Mouse (Mus musculus) G1E-ER4 (cell line): ENCODE results near the gene Angel1. TPM values are rescaled to one million over a fixed set of nuclear protein-coding genes. Genes with fewer than 3 reads are reported as not detected.

Experiments
- GATA1 ChIP-seq: IDR thresholded peaks from one replicate; pipeline ENCODE4 v1.8.0; 2012; ENCODE audit warnings: low read length, inconsistent platforms
- polyA plus RNA-seq: library from polyadenylated mRNA; stranded (reverse); fragments of >175 nt; gene quantifications from 2 replicates; pipeline ENCODE4 v1.2.3, GENCODE M21; 2012

Angel1 gene
- 1.1 and 1.7 TPM in 2 replicates for polyA plus RNA-seq

DNA sequence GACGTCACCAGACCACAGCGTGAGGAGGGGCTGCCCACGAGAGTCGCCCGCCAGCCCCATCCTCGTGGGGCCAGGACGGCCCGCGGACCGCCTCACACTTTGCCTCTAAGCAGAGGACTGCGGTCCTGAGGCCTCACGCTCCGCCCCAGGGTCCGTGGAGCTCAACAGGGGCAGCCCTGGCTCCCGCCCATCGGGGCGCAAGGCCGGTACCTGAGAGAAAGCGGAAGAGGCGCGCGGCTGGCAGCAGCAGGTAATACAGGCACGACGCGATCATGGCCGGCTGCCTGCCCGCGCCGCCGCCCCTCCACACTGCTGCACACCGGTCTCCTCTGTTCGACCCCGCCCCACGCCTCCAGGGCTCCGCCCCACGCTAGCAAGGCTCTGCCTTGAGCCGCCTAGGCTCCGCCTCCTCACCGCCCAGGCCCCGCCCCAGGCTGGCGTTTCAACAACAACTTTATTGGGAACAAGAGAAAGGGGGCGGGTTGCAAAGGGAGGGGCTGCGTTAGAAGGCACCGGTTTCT, at the start of gene Angel1:
TSS of gene Angel1 (minus strand) at position 341 of the 521 bp plus-strand sequence.
- no peak for TF ChIP-seq GATA1

DNA sequence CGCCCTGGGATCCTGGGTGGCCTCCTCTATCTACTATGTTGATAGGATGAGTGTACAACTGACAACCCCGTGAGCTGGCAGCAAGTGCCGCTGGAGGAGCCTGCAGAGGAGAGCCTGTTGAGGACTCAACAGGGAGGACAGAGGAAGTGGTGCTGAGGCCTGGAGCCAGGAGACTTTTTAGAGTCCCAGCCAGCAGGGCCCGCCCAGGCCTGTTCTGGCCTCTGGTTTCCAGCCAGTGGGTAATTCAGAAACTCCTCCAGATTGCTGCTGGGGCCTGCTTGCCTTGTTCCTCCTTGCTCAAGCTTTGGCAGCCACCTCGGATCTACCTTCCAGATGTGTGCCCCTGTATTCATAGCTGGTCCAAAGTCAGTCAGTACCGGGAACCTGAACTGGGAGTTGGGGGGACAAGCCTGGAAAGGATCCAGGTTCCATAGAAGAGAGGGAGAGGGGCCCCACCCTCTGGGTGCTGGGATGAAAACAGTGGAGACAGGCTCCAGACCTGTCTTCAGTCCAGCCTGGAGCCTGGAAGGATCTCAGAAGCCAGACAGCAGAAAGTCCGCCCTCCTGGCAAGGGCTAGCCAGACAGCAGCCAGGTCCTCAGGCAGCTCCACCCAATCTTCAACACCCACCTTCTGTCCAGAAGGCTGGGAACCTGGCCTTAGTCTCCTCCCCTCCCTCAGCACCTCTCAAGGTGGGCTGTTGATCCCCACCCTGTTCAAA, 49.5 kb upstream of the Angel1 start:
- no peak for TF ChIP-seq GATA1

DNA sequence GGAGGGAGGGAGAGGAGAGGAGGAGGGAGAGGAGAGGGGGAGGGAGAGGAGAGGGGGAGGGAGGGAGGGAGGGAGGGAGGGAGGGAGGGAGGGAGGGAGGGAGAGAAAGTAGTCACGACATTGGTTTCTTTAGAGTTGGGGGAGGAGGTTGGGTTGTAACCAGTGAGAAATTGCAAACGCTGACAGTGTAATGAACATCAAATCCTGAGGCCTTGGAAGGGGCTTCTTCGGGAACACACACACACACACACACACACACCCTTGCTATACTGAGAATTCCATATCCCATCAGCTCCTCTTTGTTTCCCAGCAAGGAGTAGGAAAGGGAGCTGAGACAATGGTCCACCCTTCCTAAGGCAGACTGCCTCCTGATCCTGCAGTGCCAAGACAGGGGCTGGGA, 46.3 kb upstream of the Angel1 start:
- no peak for TF ChIP-seq GATA1

DNA sequence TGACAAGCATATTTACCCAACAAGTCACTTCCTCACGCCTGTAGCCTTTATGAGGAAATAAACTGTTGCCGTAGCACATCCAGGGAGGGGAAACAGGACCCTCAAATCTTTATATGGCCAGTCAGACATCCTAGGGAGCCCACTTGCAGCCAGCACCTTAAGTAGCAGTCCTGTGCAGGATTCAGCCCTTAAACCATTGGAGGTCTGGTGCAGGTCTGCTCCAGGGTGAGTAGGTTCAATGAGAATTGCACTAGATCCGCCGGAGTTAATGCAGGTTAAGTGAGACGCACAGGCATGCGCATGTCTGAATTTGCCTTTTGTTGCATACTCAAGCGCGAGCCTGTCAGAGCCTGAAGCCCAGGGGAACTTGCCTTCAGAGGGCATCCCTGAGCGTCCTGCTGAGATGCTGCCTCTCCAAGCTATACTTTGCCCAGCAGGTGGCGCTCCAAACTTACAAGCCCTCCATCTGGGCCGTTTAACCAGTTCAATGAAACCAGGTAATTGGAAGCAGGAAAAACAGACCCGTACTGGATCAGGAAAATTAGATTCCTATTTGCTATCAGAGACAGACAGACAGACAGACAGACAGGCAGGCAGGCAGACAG, 45.7 kb upstream of the Angel1 start:
- no peak for TF ChIP-seq GATA1

DNA sequence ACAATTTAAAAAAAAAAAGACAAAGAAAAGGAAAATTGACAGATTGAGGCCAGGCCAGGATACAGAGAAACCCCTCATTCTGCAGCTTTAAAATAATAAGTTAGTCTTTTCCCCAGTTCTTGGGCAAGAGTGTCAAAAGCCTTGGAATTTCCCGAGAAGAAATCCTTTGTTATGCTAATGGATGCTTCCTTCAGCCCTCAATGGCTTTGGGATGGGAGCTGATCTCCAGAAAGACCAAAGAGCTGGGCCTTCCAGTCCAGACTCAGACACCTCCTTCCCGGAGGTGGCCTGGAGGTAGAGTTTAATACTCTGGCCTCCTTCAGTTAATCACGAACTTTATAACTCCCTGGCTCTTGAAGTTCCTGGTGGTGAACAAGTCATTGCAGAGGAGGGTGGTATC, 44.7 kb upstream of the Angel1 start:
- TF ChIP-seq GATA1: no peak

DNA sequence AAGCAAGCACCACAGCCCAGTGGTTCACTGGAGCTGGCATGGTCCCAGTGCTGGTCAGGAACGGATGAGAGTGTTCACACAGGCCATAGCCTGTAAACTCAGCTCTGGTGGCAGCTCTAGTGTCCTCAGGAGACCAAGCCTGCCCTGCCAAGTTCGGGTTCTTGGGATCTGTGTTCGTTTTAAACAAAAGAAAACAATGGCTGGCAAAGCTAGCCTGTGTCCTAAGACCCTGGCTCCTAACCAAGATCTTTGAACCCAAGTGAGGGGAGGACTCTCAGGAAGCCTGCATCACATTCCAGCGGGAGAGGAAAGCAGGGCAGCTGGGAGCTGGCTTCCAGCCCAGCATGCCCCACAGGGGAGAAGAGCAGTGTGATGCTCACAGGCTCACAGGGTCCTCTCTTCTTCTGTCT, 44.0 kb upstream of the Angel1 start:
- no peak for TF ChIP-seq GATA1

DNA sequence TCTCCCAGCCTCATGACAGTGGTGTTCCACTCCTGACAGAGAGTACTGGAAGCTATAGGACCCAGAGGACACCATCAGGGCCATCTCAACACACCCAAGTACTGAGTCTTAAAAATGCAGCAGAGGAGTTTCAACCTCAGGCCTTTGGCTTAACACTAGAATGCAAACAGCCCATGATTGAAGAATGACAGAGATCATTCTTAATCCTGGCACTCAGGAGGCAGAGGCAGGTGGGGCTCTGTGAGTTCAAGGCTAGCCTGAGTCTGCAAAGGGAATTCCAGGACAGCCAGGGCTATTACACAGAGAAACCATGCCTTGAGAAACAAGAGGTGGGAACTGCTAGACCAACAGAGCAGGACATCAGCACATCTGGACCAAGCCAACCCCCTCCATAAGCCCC, 43.6 kb upstream of the Angel1 start:
- no peak for TF ChIP-seq GATA1

DNA sequence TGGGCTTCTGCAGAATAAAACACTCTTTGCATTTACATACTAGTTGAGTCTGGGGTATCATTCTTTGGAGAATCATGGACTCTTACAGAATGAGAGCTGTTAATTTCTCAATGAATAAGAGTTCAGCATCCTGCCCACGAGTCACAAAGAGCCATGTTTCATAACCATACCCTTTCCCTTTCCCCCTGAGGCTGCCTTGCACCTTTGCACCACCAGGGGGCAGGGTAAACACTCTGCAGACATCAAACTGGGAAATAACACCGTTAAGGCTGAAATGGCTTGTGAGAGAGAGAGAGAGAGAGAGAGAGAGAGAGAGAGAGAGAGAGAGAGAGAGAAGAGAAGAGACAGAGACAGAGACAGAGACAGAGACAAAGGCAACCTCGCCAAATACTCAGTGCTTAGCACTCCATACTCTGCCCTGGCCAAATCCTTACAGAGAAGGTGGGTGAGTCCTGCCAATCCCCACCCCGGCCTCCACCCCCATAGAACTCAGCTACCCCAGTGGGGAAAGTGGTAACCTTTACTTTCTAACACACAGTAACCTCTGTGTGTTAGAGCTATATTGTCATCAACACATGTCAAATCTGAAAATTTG, 42.8 kb upstream of the Angel1 start:
- no peak for TF ChIP-seq GATA1

DNA sequence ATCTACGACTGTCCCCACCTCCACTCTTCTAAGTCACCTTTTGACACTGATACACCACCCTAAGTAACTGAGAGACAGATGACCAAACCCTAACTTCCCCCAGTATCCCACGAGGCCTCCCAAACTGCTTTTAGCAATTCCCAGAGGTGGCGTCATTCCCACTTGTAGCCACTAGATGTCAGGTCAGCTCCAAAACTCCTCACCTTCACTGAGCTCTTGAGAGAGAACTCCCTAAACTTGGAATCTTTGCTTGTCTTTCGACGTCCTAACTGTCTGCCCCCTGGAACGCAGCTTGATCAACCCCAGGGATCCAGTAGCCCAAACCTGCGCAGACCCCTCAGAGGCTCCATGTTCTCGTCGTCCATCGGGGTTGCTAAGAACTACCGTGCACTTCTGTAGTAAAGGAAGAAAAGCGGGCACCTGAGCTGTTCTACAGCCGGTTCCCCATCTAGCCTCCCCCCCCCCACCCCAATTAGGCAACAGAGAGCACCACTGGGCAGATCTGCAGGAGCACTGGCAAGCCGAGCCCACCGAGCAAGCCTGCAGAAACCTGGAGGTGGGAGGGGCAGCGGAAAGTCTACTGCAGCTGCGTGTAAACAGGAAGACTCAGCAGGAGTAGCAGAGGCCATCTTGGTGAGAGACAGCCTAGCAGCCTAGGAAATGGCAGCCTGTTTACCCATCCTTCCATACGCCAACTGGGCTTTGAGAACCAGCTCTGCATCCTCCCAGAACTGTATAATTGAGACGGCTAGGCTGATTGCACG, 41.8 kb upstream of the Angel1 start:
- no peak for TF ChIP-seq GATA1

DNA sequence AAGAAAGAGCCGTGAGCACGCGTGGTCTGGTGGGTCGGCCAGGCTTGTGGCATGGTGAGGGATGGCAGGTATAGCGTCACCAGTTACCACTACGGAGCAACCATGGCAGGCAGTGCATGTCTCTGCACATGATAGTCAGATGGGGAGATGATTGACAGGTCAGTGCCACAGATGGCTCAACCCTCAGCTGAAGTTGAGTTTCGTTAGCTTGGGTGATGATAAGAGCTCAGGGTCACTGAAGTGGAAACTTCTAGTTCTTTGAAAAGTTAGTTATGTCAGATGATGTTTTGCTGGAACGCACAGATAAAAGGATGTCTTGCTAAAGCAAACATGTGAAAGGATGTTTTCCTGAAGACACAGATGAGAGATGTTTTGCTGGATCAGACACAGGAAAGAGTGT, 40.2 kb upstream of the Angel1 start:
- peak; percentile 33 for TF ChIP-seq GATA1

DNA sequence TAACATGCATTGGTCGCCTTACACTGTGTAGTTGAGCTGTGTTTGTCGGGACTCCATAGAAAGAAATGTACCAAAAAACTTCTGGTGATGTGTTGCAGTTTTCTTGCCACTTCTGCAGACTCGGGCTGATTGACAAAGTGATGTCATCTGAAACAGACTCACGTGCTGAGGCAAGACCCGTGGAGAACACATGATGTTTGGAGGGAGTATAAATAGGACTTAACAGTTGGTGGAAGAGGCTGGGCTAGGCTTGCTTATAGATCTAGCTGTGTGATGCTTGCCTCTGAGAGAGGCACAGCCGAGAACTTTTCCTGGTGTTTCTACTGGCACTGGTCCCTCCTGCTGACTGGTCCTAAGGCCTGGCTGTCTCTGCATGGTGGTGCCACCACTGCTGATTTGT, 37.8 kb upstream of the Angel1 start:
- TF ChIP-seq GATA1: no peak

DNA sequence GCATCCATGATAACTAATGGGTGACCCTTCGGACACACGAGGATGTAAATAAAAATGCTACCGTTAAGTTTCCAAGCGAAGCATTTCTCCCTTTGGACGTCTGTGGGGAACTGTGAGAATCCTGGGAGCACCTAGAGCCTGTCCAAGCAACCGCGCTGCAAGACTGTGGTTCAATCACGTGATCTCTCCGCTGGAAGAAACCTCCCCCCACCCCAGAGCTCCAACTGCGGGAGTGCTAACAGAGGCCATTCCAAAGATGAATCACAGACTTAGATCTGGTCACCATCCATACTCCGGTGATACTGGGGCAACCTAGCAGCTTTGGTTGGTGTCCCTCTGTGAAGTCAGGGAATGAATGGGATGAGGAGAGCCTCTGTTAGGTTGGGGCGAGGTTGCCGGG, 34.8 kb upstream of the Angel1 start:
- TF ChIP-seq GATA1: no peak

DNA sequence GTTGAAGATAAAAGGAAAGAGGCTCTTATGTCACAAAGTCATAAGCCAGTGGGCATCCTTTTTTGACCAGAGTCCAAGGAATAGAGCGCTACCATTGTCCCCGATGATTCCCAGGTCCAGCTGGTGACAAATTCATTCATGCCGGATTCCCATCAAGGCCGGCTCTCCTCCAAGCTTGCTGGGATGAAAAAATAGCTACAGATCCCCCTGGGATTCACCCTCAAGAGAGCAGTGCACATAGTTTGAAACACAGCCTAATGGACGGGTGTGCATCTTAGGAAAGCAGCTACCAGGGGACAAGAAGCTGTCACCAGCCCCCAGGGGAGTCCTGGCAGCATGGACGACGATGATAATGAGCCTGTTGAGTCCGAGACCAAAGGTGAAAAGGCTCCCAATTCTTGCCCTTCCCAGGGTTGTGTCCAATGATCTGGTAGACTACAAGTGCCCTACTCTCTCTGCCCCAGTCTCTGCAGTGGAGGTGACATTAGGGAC, 8.1 kb upstream of the Angel1 start, which contains the start of gene Lrrc74a:
TSS of gene Lrrc74a (plus strand) at position 51 of the 492 bp plus-strand sequence.
- no peak for TF ChIP-seq GATA1

DNA sequence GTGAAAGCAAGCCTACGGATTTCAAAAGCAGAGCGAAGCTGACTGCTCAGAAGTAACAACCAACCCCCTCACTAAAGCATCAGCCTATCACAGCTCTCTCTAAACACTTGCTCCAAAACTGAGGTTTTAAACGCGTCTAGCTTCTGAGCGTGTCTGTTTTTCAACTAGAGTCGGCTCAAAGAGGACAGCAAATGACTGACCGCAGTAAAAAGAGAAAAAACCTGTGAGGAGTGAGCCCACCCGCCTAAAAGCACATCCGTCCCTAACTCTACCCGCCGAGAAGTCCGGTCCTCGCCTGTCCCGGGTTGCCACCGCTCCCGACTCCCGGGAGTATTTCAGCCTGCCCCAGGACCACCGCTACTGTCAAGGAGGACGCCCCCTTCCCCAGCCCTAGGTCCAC, 554 bp downstream of the Angel1 start:
- TF ChIP-seq GATA1: no peak

DNA sequence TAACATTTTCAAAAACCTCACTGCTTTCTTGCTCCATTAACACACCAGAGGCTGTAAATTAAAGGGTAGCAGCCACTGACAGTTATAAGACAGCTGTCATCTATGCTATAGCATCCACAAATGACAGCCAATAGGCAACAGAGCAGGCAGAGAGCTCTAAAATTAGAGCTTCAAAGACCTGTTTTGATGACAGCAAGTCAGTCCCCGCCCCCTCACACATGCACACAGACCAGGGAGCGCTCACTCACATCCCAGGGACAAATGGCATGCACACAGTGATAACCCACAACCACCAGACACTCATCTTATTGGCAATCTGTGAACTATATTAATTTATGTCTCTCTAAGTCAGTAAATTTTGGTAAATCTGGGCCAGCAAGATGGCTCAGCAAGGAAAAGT, 2.0 kb downstream of the Angel1 start:
- TF ChIP-seq GATA1: no peak

DNA sequence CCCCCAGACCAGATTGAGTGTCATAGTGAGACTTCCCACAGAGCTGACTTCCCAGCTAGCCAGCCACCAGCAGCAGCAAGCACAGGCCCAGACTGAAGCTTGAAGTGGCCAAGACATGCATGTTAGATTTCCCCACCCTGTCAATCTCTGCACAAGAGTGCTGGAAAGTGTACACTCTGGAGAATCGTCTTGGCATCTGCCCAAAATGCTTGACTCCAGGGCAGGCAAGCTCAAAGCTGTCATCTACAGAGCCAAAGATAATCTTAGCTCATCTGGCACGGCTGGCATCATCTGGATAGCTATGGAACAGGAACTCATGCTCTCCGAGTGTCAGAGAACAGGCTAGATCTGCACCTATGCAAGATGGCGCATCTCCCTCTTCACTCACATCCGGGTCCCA, 4.8 kb downstream of the Angel1 start:
- TF ChIP-seq GATA1: no peak
